Mouse (Mus musculus): Measurements from ENCODE around the gene Mmp23. TPM values are rescaled to one million over a fixed set of nuclear protein-coding genes. Genes with fewer than 3 reads are reported as not detected.
"Not testable (repeated sequence)": the region's sequence is repeated elsewhere in the genome, so short reads cannot be mapped to it uniquely, and the experiment has no call there.

Mmp23 gene
- polyA plus RNA-seq, 2 experiments = 19.8 to 34.7 TPM

- H3K27ac ChIP-seq (replicated peaks; ENCODE audit: low read depth, low read length) = peak overlapping the region; percentile 76
- under 1% methylated on average over 90 of the region's 92 CpGs for WGBS
- H3K9ac ChIP-seq (ENCODE audit: low read depth, low read length, severe bottlenecking) = peak overlapping the region; percentile 81
- peaks cover 4% of the 10 kb centered on the region; the same call in 1 of the 2 replicates for H3K27me3 ChIP-seq (ENCODE audit: control insufficient read depth, insufficient read depth, low read length)
- peak overlapping the region; percentile 96 for H3K4me2 ChIP-seq (replicated peaks; ENCODE audit: low read depth, low read length, severe bottlenecking)
- peak overlapping the region; percentile 69 for H3K4me3 ChIP-seq (replicated peaks; ENCODE audit: low read length)
- H3K36me3 ChIP-seq (ENCODE audit: control insufficient read depth, insufficient read depth, low read length) = no peaks in the 10 kb centered on the region; the same call in 1 of the 2 replicates
- H3K4me1 ChIP-seq (ENCODE audit: control insufficient read depth, insufficient read depth, low read length) = peaks cover 13% of the 10 kb centered on the region
- TF ChIP-seq POLR2A (IDR thresholded peaks at IDR 0.05; ENCODE audit: borderline replicate concordance, extremely low read depth, insufficient read depth, insufficient read length) = 0 out of 2 replicates have a peak, but pooled peaks have one; percentile 29
- H3K9me3 ChIP-seq (ENCODE audit: control insufficient read depth, low read length) = no peaks in the 10 kb centered on the region
- DNase-seq (ENCODE audit: low spot score) = peak; percentile 63
- peak; percentile 87 for ATAC-seq (ENCODE audit: low FRiP score, low read depth)
Measured at GRCm38 (mm10) chr4:155694482-155695401, 41.6 kb upstream of the Mmp23 start.

GRCm38 (mm10) chr4:155694111-155694481 lies 40.9 kb upstream of the Mmp23 start, which contains the start of gene Fndc10:
Gene Fndc10 (plus strand): TSS chr4:155694342.
- under 1% methylated on average over 20 of the region's 47 CpGs for WGBS
- ATAC-seq (ENCODE audit: low FRiP score, low read depth) = peak; percentile 86
- Histone ChIP-seq H3K9ac (ENCODE audit: low read depth, low read length, severe bottlenecking) (peak within 1 kb of the TSS; percentile 81), H3K27ac (replicated peaks; ENCODE audit: low read depth, low read length) (peak within 1 kb of the TSS; percentile 76), H3K36me3 (ENCODE audit: control insufficient read depth, insufficient read depth, low read length) (no peaks in the 10 kb centered on the region; the same call in 1 of the 2 replicates), H3K4me2 (replicated peaks; ENCODE audit: low read depth, low read length, severe bottlenecking) (peak within 1 kb of the TSS; percentile 96), H3K4me3 (replicated peaks; ENCODE audit: low read length) (peak within 1 kb of the TSS; percentile 69), H3K9me3 (ENCODE audit: control insufficient read depth, low read length) (no peaks in the 10 kb centered on the region), H3K4me1 (ENCODE audit: control insufficient read depth, insufficient read depth, low read length) (peaks cover 13% of the 10 kb centered on the region), H3K27me3 (ENCODE audit: control insufficient read depth, insufficient read depth, low read length) (peaks cover 4% of the 10 kb centered on the region; the same call in 1 of the 2 replicates)
- peak; percentile 47 for DNase-seq (ENCODE audit: low spot score)
- no peak for TF ChIP-seq POLR2A (IDR thresholded peaks at IDR 0.05; ENCODE audit: borderline replicate concordance, extremely low read depth, insufficient read depth, insufficient read length)

- H3K36me3 ChIP-seq (ENCODE audit: control insufficient read depth, insufficient read depth, low read length) = no peaks in the 10 kb centered on the region; the same call in 1 of the 2 replicates
- ATAC-seq (ENCODE audit: low FRiP score, low read depth) (no peak), DNase-seq (ENCODE audit: low spot score) (no peak)
- WGBS = 92% methylated on average over 3 of the region's 3 CpGs
- no peaks in the 10 kb centered on the region for H3K9me3 ChIP-seq (ENCODE audit: control insufficient read depth, low read length)
- TF ChIP-seq POLR2A (IDR thresholded peaks at IDR 0.05; ENCODE audit: borderline replicate concordance, extremely low read depth, insufficient read depth, insufficient read length) = no peak
- H3K9ac ChIP-seq (ENCODE audit: low read depth, low read length, severe bottlenecking) = no peak overlapping the region
- no peak overlapping the region for H3K4me3 ChIP-seq (replicated peaks; ENCODE audit: low read length)
- H3K27me3 ChIP-seq (ENCODE audit: control insufficient read depth, insufficient read depth, low read length) = peaks cover 4% of the 10 kb centered on the region; the same call in 1 of the 2 replicates
- peaks cover 13% of the 10 kb centered on the region for H3K4me1 ChIP-seq (ENCODE audit: control insufficient read depth, insufficient read depth, low read length)
- H3K27ac ChIP-seq (replicated peaks; ENCODE audit: low read depth, low read length) = no peak overlapping the region
- H3K4me2 ChIP-seq (replicated peaks; ENCODE audit: low read depth, low read length, severe bottlenecking) = no peak overlapping the region
Measured at GRCm38 (mm10) chr4:155692421-155692820, 39.2 kb upstream of the Mmp23 start.

GRCm38 (mm10) chr4:155690571-155691375 lies 37.6 kb upstream of the Mmp23 start:
- no peak overlapping the region for H3K4me3 ChIP-seq (replicated peaks; ENCODE audit: low read length)
- H3K9me3 ChIP-seq (ENCODE audit: control insufficient read depth, low read length) = no peaks in the 10 kb centered on the region
- no peak for ATAC-seq (ENCODE audit: low FRiP score, low read depth)
- peaks cover 4% of the 10 kb centered on the region; the same call in 1 of the 2 replicates for H3K27me3 ChIP-seq (ENCODE audit: control insufficient read depth, insufficient read depth, low read length)
- no peak for DNase-seq (ENCODE audit: low spot score)
- TF ChIP-seq POLR2A (IDR thresholded peaks at IDR 0.05; ENCODE audit: borderline replicate concordance, extremely low read depth, insufficient read depth, insufficient read length) = no peak
- H3K9ac ChIP-seq (ENCODE audit: low read depth, low read length, severe bottlenecking) = no peak overlapping the region
- no peak overlapping the region for H3K27ac ChIP-seq (replicated peaks; ENCODE audit: low read depth, low read length)
- WGBS = 81% methylated on average over 12 of the region's 12 CpGs
- H3K4me2 ChIP-seq (replicated peaks; ENCODE audit: low read depth, low read length, severe bottlenecking) = no peak overlapping the region
- peaks cover 8% of the 10 kb centered on the region for H3K4me1 ChIP-seq (ENCODE audit: control insufficient read depth, insufficient read depth, low read length)
- no peaks in the 10 kb centered on the region for H3K36me3 ChIP-seq (ENCODE audit: control insufficient read depth, insufficient read depth, low read length)

- not testable (repeated sequence) for H3K4me1 ChIP-seq (ENCODE audit: control insufficient read depth, insufficient read depth, low read length); H3K9ac ChIP-seq (ENCODE audit: low read depth, low read length, severe bottlenecking); ATAC-seq (ENCODE audit: low FRiP score, low read depth); H3K27ac ChIP-seq (replicated peaks; ENCODE audit: low read depth, low read length); H3K36me3 ChIP-seq (ENCODE audit: control insufficient read depth, insufficient read depth, low read length); DNase-seq (ENCODE audit: low spot score); H3K27me3 ChIP-seq (ENCODE audit: control insufficient read depth, insufficient read depth, low read length); H3K9me3 ChIP-seq (ENCODE audit: control insufficient read depth, low read length); H3K4me2 ChIP-seq (replicated peaks; ENCODE audit: low read depth, low read length, severe bottlenecking); H3K4me3 ChIP-seq (replicated peaks; ENCODE audit: low read length)
- WGBS = 71% methylated on average over 4 of the region's 4 CpGs
Measured at GRCm38 (mm10) chr4:155687764-155688163, 34.6 kb upstream of the Mmp23 start.

- H3K27me3 ChIP-seq (ENCODE audit: control insufficient read depth, insufficient read depth, low read length); H3K4me3 ChIP-seq (replicated peaks; ENCODE audit: low read length); H3K9ac ChIP-seq (ENCODE audit: low read depth, low read length, severe bottlenecking); ATAC-seq (ENCODE audit: low FRiP score, low read depth); H3K9me3 ChIP-seq (ENCODE audit: control insufficient read depth, low read length); H3K4me2 ChIP-seq (replicated peaks; ENCODE audit: low read depth, low read length, severe bottlenecking); DNase-seq (ENCODE audit: low spot score); H3K36me3 ChIP-seq (ENCODE audit: control insufficient read depth, insufficient read depth, low read length); H3K4me1 ChIP-seq (ENCODE audit: control insufficient read depth, insufficient read depth, low read length); H3K27ac ChIP-seq (replicated peaks; ENCODE audit: low read depth, low read length): not testable (repeated sequence)
- 87% methylated on average over 15 of the region's 19 CpGs for WGBS
Measured at GRCm38 (mm10) chr4:155683670-155684277, 30.6 kb upstream of the Mmp23 start.
